Mouse (Mus musculus) stomach, postnatal 0 days (tissue): ENCODE measurements at regions not wholly inside any gene's neighbourhood (a gene's known extent, or its start where the extent isn't known, plus 50 kb on each side); places are given as distances from the start of the nearest gene placed in this dataset.

Experiments
- CTCF ChIP-seq: IDR thresholded peaks from 2 replicates; pipeline ENCODE4 v1.5.1; 2016; ENCODE audit warnings: antibody characterized with exemption, low read depth, mild to moderate bottlenecking, moderate library complexity
- EP300 ChIP-seq: optimal IDR thresholded peaks from 2 replicates; pipeline ENCODE3; 2016; ENCODE audit warnings: antibody characterized with exemption

- peak; percentile 49 for TF ChIP-seq CTCF
- no peak for TF ChIP-seq EP300
Observed at GRCm38 (mm10) chr5:118839916-118840315, 279.4 kb downstream of the Med13l start.
